Mouse (Mus musculus): ENCODE data around the gene Tkt.
"Not testable (repeated sequence)": the region's sequence is repeated elsewhere in the genome, so short reads cannot be mapped to it uniquely, and the experiment has no call there.

DNA sequence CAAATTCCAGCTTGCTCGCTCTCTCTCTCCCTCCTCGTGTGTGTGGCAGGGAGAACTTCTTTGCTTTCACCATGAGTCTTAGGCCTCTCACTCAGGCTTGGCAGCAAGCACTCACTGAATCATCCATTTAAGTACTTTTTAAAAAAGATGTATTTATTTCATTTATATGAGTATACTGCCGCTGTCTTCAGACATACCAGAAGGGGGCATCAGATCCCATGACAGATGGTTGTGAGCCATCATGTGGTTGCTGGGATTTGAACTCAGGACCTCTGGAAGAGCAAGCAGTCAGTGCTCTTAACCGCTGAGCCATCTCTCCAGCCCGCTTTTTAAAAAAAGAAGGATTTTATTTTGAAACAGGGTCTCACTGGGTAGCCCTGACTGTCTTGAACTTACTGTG is 4.8 kb upstream of the Tkt start:
- TF ChIP-seq CTCF (IDR thresholded peaks at IDR 0.05; ENCODE audit: low read depth, low read length); POLR2A (IDR thresholded peaks at IDR 0.05; ENCODE audit: borderline replicate concordance, low read depth, low read length): not testable (repeated sequence)
